Mouse (Mus musculus) liver, adult 2 months (tissue): Measurements from ENCODE around the gene Fgfr2.

ENCODE experiments used
- CTCF ChIP-seq: fragments of 200-500 bp; IDR thresholded peaks from 2 replicates; pipeline ENCODE4 v1.5.1; 2011; ENCODE audit warnings: low read depth, low read length, control low read depth
- POLR2A ChIP-seq: fragments of 200-500 bp; IDR thresholded peaks from 2 replicates; pipeline ENCODE4 v1.6.1; 2011; ENCODE audit warnings: low read length, control low read depth; ENCODE audit not compliant: insufficient read depth; ENCODE audit errors: extremely low read depth

DNA sequence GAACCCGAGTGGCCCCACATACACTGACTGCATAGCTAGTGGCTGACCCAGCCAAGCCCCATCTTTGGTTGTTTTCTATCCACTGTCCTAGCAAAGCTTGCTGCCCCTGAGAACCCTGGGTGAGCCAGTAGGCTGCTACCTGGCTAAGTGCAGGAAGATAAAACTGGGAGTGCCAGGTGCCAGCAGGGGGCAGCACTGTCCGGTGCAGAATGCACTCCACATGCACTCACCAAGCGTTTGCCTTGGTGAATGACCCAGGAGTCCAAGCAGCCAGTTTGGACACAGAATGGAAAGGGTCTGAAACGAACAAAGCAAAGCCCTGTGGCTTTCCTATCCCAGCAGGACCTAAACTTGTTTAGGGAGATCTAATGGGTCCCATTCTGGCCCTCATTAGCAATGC lies 1940.5 kb downstream of the Fgfr2 start:
- TF ChIP-seq POLR2A (no peak), CTCF (peak; percentile 90)
